Mouse (Mus musculus) MEL (cell line): ENCODE results near the gene Pcsk1.

Experiments used
- CTCF ChIP-seq, 3 experiments: IDR thresholded peaks in 2 of 3; conservative IDR thresholded peaks in 1 of 3; 2 replicates each; pipeline ENCODE4 v1.5.1; 2011 to 2012; ENCODE audit warnings: low read length in 3 of 3, low read depth in 2 of 3, mild to moderate bottlenecking in 2 of 3, improper control_type of control experiment in 1 of 3, inconsistent platforms in 1 of 3, mixed read lengths in 1 of 3, moderate library complexity in 1 of 3; ENCODE audit not compliant: control insufficient read depth in 1 of 3, insufficient read depth in 1 of 3, poor library complexity in 1 of 3, severe bottlenecking in 1 of 3
- ETS1 ChIP-seq: IDR thresholded peaks from 2 replicates; pipeline ENCODE4 v1.6.1; 2012; ENCODE audit warnings: low read depth, mild to moderate bottlenecking, inconsistent platforms, low read length, improper control_type of control experiment, moderate library complexity
- HCFC1 ChIP-seq: IDR thresholded peaks from 2 replicates; pipeline ENCODE4 v1.6.1; 2012; ENCODE audit warnings: low read depth, mild to moderate bottlenecking, inconsistent platforms, low read length, improper control_type of control experiment, moderate library complexity
- JUND ChIP-seq: IDR thresholded peaks from 2 replicates; pipeline ENCODE4 v1.6.1; 2011; ENCODE audit warnings: low read depth, mild to moderate bottlenecking, improper control_type of control experiment, low read length
- MAX ChIP-seq: IDR thresholded peaks from 2 replicates; pipeline ENCODE4 v1.6.1; 2011; ENCODE audit warnings: low read length, improper control_type of control experiment
- MEF2A ChIP-seq: IDR thresholded peaks from 2 replicates; pipeline ENCODE4 v1.6.1; 2014; ENCODE audit warnings: low read depth, mild to moderate bottlenecking, inconsistent platforms, low read length, improper control_type of control experiment; ENCODE audit not compliant: poor library complexity, insufficient replicate concordance, severe bottlenecking; ENCODE audit errors: extremely low read depth
- MYC ChIP-seq: IDR thresholded peaks from 2 replicates; pipeline ENCODE4 v1.6.1; 2011; ENCODE audit warnings: low read depth, mild to moderate bottlenecking, low read length, improper control_type of control experiment, moderate library complexity
- NELFE ChIP-seq: IDR thresholded peaks from 2 replicates; pipeline ENCODE4 v1.6.1; 2011; ENCODE audit warnings: low read depth, low read length, improper control_type of control experiment
- POLR2A ChIP-seq, 2 experiments: IDR thresholded peaks; 2 replicates each; pipeline ENCODE4 v1.6.1; 2011 to 2012; ENCODE audit warnings: low read length in 2 of 2, mild to moderate bottlenecking in 2 of 2, control low read depth in 1 of 2, improper control_type of control experiment in 1 of 2, low read depth in 1 of 2, moderate library complexity in 1 of 2; ENCODE audit not compliant: control insufficient read depth in 1 of 2, insufficient read depth in 1 of 2, poor library complexity in 1 of 2
- POLR2AphosphoS2 ChIP-seq: IDR thresholded peaks from 2 replicates; pipeline ENCODE4 v1.6.1; 2011; ENCODE audit warnings: low read length, improper control_type of control experiment
- RCOR1 ChIP-seq: IDR thresholded peaks from 2 replicates; pipeline ENCODE4 v1.6.1; 2012; ENCODE audit warnings: low read depth, mild to moderate bottlenecking, inconsistent platforms, low read length, improper control_type of control experiment
- TAL1 ChIP-seq: IDR thresholded peaks from 2 replicates; pipeline ENCODE4 v1.6.1; 2012; ENCODE audit warnings: mild to moderate bottlenecking, inconsistent platforms, low read length, moderate library complexity, mixed read lengths
- USF1 ChIP-seq: IDR thresholded peaks from 2 replicates; pipeline ENCODE4 v1.6.1; 2014; ENCODE audit warnings: low read depth, mild to moderate bottlenecking, inconsistent platforms, low read length, improper control_type of control experiment, moderate library complexity
- ZNF384 ChIP-seq: IDR thresholded peaks from 2 replicates; pipeline ENCODE4 v1.6.1; 2012; ENCODE audit warnings: low read depth, mild to moderate bottlenecking, inconsistent platforms, low read length, improper control_type of control experiment

- TF ChIP-seq CTCF (IDR thresholded peaks at IDR 0.05 in 2 of 3, conservative IDR thresholded peaks at IDR 0.05 in 1 of 3; ENCODE audit: control insufficient read depth in 1 of 3, insufficient read depth in 1 of 3, low read depth in 2 of 3, low read length in 3 of 3, poor library complexity in 1 of 3, severe bottlenecking in 1 of 3) (no peak), POLR2AphosphoS2 (no peak), USF1 (no peak), JUND (no peak), POLR2A (IDR thresholded peaks at IDR 0.05; ENCODE audit: control insufficient read depth in 1 of 2, insufficient read depth in 1 of 2, low read depth in 1 of 2, low read length in 2 of 2, poor library complexity in 1 of 2) (no peak), NELFE (no peak), TAL1 (no peak), MAX (no peak), MYC (no peak), ZNF384 (no peak), RCOR1 (no peak), HCFC1 (no peak), MEF2A (no peak), ETS1 (no peak)
These were observed 1.0 kb upstream of the Pcsk1 start for GRCm38 (mm10) chr13:75088597-75088996.
